Mouse (Mus musculus) hindlimb bud, embryonic 11.5 days (tissue): ENCODE results near the gene Mcl1.
"Not testable (repeated sequence)": the region's sequence is repeated elsewhere in the genome, so short reads cannot be mapped to it uniquely, and the experiment has no call there.

Experiments
- DNase-seq: peaks from one replicate; pipeline ENCODE4 v3.0.0-alpha.2; 2012; ENCODE audit warnings: low read depth, low spot score; ENCODE audit errors: extremely low spot score

Mcl1 gene

DNA sequence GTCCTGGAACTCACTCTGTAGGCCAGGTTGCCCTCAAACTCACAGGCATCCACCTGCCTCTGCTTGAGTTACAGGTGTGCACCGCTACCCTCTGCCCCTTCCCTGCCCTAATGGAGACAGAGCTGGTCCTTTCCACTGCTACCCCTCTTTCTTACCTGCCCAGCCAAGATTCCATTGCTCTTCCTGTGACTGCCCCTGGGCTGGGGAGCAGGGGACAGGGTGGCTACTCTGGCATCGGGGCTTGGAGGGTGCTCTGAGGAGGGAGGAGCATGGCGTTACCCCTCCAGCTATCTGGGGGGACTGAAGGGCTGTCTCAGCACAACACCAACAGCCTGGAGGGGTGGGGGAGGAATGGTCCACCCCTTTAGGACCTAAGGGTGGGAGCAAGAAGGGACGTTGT is 26.7 kb downstream of the Mcl1 start:
- no peak for DNase-seq

DNA sequence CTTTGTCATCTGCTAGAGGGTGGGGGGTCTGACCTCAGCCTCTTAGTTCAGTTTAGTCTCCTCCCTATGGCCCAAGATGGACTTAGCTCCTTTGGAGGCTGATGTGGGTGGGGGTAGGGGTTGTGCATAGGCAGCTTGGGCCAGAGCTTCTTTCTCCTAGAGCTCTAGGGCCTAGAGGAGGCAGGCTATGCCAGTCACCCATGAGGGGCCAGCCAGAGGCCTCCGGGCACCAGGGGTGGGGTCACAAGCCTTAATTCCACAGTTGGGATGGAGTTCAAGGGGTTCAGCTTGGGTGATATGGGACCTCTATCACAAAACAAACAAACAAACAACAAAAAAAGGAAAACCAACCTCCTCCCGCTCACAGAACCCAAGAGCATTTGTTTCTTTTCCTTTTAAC is 27.1 kb downstream of the Mcl1 start:
- DNase-seq = no peak

GRCm38 (mm10) chr3:95686492-95687167 is 28.0 kb downstream of the Mcl1 start:
- DNase-seq = no peak

DNA sequence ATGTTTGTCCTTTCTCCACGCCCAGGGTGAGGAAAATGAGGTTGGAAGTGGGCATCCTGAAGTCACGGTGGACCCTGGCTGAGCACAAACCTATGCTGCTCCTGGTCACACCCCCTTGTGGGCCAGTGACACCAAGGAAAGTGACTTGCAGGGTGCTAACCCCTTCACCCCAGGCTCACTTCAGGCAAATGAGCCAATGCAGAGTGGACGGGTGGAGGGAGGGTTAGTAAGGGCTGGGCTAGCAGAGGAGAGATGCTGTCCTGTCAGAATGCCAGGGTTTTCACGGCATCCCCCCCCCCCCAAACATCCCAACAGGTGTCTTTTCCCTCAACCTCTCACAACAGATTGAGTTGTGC is 28.6 kb downstream of the Mcl1 start:
- DNase-seq = no peak

- DNase-seq = no peak
Observed at GRCm38 (mm10) chr3:95687524-95688421, 29.2 kb downstream of the Mcl1 start, which contains the start of gene Adamtsl4. TSS of gene Adamtsl4 (minus strand) at chr3:95687917.

DNA sequence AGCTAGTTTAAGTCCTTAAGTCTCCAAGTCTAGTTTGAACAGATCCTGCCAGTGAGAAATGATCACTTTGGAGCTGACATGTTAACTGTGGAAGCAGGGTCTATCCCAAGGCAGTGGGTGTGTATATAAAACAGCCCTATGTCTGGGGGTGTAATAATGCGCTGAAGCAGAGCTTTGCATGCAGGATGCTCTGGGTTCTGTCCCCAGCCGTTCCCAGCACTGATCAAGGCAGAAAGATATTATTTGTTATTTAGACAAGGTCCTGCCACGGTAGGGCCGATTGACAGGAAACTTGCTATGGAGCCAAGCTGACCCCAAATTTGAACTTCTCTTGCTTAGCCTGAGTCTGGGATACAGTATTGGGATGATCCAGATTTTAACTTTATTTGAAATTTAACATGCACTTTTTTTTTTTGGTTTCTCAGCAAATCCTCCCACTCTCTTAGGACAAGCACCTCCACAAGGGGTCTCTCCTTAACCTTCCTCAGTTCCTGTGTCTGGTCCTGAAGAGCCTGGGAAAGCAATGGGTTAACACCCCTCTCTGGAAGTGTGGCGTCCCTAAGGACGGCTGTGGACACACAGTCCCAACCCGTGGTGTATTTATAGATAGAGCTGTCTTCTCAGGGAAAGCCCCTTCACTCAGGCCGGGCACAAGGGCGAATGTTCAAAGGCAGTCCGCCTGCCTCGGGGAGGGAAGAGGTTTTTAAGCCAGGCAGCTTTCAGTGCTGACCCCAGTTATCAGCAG is 30.8 kb downstream of the Mcl1 start:
- DNase-seq = no peak

GRCm38 (mm10) chr3:95689940-95690339 is 31.4 kb downstream of the Mcl1 start:
- no peak for DNase-seq

DNA sequence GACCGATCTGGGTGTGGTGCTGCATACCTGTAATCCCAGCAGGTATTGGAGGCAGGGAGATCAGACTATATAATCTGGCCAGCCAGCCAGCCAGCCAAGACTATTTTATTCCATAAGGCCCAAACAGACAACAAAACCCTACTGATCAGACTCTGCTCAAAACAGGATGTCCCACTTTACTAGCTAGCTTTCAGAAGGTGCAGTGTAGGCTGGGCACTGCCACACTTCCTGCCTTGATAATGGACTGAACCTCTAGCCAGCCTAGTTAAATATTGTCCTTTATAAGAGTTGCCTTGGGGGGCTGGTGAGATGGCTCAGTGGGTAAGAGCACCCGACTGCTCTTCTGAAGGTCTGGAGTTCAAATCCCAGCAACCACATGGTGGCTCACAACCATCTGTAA is 32.0 kb downstream of the Mcl1 start:
- not testable (repeated sequence) for DNase-seq

GRCm38 (mm10) chr3:95692677-95693076 is 34.1 kb downstream of the Mcl1 start:
- no peak for DNase-seq

- DNase-seq = no peak
Observed at GRCm38 (mm10) chr3:95693821-95694807, 35.5 kb downstream of the Mcl1 start.

DNA sequence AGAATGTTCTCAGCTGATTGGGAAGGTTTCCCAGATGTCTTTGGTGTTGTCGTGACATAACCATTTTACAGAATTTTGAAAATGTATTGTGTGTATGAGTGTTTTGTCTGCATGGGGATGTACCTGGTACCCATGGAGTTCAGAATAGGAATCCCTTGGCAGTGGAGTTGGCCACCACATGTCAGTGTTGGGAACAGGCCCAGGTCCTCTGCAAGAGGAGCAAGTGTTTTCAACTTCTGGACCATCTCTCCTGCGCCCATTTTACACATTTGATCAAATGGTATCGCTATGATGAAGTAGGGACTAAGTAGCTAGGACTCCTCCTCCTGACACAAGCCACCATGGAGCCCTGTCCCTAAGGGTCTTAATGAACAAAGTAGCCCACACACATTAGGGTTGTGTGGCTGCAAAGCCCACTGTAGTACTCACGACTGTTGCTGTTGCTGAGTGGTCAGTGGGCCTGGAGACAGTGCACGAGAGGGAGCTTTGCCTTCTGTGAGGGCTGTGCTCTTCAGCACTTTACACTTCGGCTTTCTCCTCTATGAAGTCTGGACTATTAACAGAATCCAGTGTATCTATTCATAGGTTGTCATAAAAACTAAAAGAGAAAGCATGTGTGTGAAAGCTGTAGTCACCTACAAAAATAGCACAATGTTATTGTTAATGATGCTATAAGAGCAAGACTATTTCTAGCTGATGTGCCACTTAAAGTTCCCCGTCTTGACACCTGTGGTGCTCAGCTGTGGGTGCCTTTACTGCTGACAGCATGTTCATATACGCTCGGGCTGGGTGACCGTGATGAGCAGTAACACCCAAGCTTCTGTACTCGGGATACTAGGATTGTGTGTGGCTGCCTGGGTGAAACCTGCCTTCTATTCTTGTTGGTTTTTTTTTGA is 36.5 kb downstream of the Mcl1 start:
- no peak for DNase-seq

DNA sequence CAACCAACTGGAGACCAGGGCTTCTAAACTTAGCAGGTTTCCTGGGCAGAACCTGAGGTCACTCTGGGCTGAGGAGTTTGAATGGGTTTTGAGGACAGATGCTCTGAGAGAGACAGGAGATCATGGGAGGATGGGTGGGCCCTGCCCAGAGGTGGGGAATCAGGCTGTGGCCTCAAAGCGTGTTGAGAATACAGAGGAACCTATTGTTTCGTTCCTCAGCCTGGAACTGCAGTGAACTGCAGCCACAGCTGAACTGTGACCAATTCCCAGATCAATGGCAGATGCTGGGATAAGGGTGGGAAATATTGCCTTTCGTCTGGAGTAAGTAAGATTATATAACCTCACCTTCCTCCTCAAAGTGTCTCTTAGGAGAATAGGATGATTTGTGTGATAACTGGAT is 37.2 kb downstream of the Mcl1 start:
- no peak for DNase-seq

DNA sequence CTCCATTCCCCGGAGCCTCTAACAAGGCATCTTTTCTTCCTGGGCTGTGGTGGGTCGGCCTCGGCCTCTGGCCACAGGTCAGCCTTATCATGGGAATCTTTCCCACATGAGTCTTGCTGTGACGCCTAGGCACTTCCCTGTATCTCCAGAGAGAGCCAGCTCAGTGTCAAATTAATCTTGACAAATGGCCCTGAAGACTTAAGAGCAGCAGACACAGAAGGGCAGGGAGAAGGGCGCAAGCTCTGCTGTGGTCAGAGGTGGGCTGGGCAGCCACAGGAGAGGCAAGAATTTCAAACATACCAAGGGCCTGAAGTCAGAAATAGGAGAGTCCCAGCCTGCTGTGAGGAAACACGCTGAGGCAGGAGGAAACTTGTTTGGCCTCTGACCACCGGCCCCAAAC is 37.8 kb downstream of the Mcl1 start:
- no peak for DNase-seq

GRCm38 (mm10) chr3:95698286-95698685 is 39.7 kb downstream of the Mcl1 start:
- no peak for DNase-seq

DNA sequence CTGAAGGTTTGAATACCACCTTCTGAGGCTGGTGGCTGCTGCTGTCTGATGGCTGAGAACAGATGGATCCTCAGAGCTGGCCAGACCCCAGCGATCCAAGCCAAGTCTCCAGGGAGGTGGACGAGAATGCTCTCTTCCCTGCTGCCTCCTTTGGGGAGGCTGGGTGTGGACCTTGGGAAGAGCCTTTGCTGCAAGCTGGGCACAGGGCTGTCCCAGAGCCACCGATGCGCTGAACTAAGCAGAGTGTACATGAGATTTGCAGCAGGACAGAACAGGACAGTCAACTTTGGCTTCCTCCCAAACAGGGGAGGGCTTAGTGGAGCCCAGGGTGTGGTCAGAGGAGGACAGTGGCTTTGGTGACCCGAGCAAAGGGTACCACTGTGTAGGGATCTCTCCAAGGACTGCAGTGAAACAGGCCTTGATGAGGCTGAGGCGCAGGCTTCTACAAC is 41.7 kb downstream of the Mcl1 start:
- no peak for DNase-seq

DNA sequence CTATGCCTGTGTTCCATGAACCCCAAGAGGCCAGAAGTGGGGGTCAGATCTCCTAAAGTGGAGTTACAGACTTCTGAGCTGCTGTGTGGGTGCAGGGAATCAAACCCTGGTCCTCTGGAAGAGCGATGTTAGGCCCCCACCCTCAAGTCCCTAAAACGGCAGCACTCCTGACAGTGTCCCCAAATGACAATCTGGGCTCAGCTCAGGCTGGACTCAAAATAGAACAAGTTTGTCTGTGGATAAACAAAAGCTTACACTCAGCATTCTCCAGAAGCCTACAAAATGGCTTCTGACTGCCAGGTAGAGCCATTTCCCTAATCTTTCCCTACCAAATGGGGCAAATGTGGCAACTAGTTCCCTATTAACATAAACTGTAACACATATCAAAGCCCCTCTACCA is 42.5 kb downstream of the Mcl1 start:
- no peak for DNase-seq

GRCm38 (mm10) chr3:95701877-95702540 is 43.4 kb downstream of the Mcl1 start:
- DNase-seq = no peak

DNA sequence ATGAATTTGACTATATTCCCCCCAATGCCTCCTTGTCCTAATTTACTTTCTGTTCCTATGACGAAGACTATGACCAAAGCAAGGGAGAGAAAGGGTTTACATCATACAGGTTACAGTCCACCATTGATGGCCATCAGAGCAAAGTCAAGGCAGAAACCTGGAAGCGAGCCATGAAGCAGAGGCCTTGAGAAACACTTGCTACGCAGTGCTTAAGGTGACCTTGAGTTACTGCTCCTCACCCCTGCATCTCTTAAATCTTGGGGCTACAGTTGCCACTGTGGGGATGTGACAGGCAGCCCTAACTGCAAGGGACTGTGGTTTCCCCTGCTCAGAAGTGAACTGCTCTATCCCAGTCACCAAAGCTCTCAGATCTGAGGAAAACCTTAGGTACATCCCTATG is 44.7 kb downstream of the Mcl1 start:
- no peak for DNase-seq

- no peak for DNase-seq
Observed at GRCm38 (mm10) chr3:95704612-95705011, 46.0 kb downstream of the Mcl1 start.
